Mouse (Mus musculus) ES-Bruce4 (cell line): ENCODE measurements around the gene Nxph4. TPM values are rescaled to one million over a fixed set of nuclear protein-coding genes. Genes with fewer than 3 reads are reported as not detected.

ENCODE experiments used
- H3K27ac ChIP-seq: 2 replicates; pipeline ENCODE4 v1.5.1; 2012; ENCODE audit warnings: low read length, inconsistent platforms; ENCODE audit not compliant: insufficient read depth
- H3K27me3 ChIP-seq: 2 replicates; pipeline ENCODE4 v1.6.1; 2012; ENCODE audit warnings: mild to moderate bottlenecking, low read length, inconsistent platforms; ENCODE audit not compliant: control insufficient read depth, poor library complexity, insufficient read depth, severe bottlenecking
- H3K36me3 ChIP-seq: 2 replicates; pipeline ENCODE4 v1.6.1; 2012; ENCODE audit warnings: inconsistent platforms, mild to moderate bottlenecking, low read length, moderate library complexity; ENCODE audit not compliant: control insufficient read depth, poor library complexity, insufficient read depth, severe bottlenecking
- H3K4me1 ChIP-seq: one replicate; pipeline ENCODE4 v1.8.1; 2011; ENCODE audit warnings: low read length; ENCODE audit not compliant: control insufficient read depth, insufficient read depth
- H3K4me3 ChIP-seq: 2 replicates; pipeline ENCODE4 v1.5.1; 2011; ENCODE audit warnings: low read depth, mild to moderate bottlenecking, low read length
- H3K9ac ChIP-seq: 2 replicates; pipeline ENCODE4 v1.6.1; 2012; ENCODE audit warnings: low read depth, mild to moderate bottlenecking, inconsistent platforms; ENCODE audit not compliant: poor library complexity, severe bottlenecking
- H3K9me3 ChIP-seq: replicated peaks from 2 replicates; pipeline ENCODE4 v1.6.1; 2012; ENCODE audit warnings: mild to moderate bottlenecking, low read length, inconsistent platforms; ENCODE audit not compliant: control insufficient read depth, poor library complexity, insufficient read depth, severe bottlenecking
- CTCF ChIP-seq: IDR thresholded peaks from one replicate; pipeline ENCODE4 v1.8.1; 2011; ENCODE audit warnings: low read depth, low read length
- EP300 ChIP-seq: IDR thresholded peaks from 2 replicates; pipeline ENCODE4 v1.6.1; 2011; ENCODE audit warnings: low read depth, low read length; ENCODE audit not compliant: insufficient read depth
- POLR2A ChIP-seq: IDR thresholded peaks from one replicate; pipeline ENCODE4 v1.8.1; 2011; ENCODE audit warnings: low read length; ENCODE audit not compliant: insufficient read depth
- polyA plus RNA-seq: library from polyadenylated mRNA; stranded (reverse); fragments of >200 nt; gene quantifications from 2 replicates; pipeline ENCODE4 v1.2.4, GENCODE M21; 2011; ENCODE audit warnings: low read depth; ENCODE audit not compliant: missing spikeins, insufficient read depth, insufficient read length

The Nxph4 gene
- polyA plus RNA-seq, 1 experiment, result not detected

DNA sequence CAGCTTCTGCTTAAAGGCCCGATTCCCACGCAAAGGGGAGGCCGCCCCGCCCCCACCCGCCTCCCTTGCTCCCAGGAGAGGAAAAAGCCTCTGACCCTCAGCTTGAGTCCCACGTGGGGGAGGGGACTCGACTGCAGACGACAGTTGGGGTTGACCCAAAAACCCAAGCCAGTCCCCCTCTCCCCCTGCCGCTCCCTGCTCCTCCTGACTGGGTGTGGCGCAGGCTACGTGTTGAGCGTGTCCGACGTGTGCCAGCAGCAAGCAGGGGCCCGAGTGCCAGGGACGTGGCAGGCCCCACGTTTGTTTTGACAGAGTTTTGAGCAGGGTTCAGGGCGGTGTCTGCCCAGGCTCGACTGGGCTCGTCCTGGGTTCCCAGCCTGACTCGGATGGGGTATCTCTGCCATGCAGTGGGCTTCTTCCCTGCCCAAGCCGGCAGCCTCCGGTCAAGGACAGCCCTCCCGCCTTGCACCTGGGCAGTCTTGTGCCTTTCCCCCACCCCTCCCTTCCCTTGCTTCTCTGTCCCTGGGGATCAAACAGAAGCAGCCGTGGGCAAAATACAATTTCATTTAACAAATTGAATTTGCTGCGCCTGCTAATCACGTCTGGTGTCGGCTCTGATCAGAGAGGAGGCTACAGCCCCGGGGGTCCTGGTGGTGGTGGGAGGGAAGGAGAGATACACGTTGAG is 17.6 kb downstream of the Nxph4 start:
- H3K36me3 ChIP-seq, result peaks cover 9% of the 10 kb centered on the region
- no peaks in the 10 kb centered on the region for H3K27me3 ChIP-seq
- peak; percentile 78 for TF ChIP-seq EP300
- no peak for TF ChIP-seq POLR2A
- TF ChIP-seq CTCF, result no peak
- peak overlapping the region; percentile 31; the same call in 1 of the 2 replicates for H3K4me3 ChIP-seq
- no peaks in the 10 kb centered on the region for H3K9me3 ChIP-seq
- no peak overlapping the region for H3K27ac ChIP-seq
- H3K9ac ChIP-seq, result no peak overlapping the region
- peaks cover 7% of the 10 kb centered on the region for H3K4me1 ChIP-seq

DNA sequence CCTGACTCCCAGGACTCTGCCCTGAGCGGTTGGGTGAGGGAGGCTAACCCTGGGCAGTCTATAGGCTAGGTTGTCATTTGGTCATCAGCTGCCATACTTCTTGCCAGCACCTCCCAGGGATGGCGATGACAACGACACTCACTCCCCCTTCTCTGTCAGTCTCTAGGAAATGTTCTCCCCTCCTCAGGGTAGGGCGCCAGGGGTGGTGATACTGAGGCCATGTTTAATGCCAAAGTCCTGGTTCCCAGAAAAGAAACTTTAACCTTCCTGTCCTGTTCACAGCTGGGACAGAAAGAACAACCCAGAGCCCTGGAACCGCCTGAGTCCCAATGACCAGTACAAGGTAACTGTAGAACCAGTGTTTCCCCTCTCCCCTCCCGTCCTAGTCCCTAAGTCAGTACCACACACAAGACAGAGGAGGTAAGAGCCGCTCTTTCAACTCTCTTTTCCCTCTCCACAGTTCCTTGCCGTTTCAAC is 18.3 kb downstream of the Nxph4 start:
- H3K27me3 ChIP-seq, result no peaks in the 10 kb centered on the region
- H3K9me3 ChIP-seq, result no peaks in the 10 kb centered on the region
- peaks cover 9% of the 10 kb centered on the region for H3K36me3 ChIP-seq
- H3K4me1 ChIP-seq, result peaks cover 7% of the 10 kb centered on the region
- H3K27ac ChIP-seq, result no peak overlapping the region
- H3K9ac ChIP-seq, result no peak overlapping the region
- TF ChIP-seq EP300 (no peak), POLR2A (no peak), CTCF (no peak)
- peak overlapping the region; percentile 2; the same call in 1 of the 2 replicates for H3K4me3 ChIP-seq

DNA sequence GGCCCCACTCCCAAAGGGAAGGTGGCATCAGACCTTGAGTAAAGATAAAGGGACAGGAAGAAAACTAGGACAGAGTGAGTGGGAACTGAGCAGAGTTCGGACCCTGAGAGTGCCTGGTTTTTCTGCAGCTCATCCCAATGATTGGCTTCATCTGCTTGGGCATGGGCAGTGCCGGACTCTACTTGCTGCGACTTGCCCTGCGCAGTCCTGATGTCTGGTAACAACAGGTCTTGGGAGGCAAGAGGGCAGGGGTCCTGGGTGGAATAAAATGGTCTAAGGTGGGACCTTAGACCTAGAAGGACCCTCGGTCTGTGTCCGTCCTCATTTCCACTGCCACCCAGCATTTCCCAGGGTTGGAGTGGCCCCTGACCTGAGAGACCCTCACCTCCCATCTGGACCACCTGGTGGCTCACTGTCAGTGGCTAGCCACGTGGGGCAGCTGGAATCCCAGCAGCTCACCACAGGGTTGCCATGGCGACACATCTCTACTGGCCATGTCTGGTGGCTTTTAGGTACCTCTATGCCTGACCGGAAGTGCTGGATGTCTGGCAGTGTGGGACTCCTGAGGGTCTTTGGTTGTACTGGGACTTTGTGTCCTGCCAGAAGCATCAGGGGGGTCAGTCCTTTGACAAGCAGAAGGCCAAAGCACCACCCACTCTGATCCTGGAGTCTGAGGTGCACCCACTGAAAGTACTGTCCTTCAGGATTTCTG is 18.9 kb downstream of the Nxph4 start:
- Histone ChIP-seq H3K36me3 (peaks cover 9% of the 10 kb centered on the region), H3K4me3 (peak overlapping the region; percentile 68), H3K4me1 (peaks cover 8% of the 10 kb centered on the region), H3K27me3 (no peaks in the 10 kb centered on the region), H3K27ac (no peak overlapping the region), H3K9me3 (no peaks in the 10 kb centered on the region), H3K9ac (no peak overlapping the region)
- TF ChIP-seq CTCF (no peak), POLR2A (no peak), EP300 (no peak)

DNA sequence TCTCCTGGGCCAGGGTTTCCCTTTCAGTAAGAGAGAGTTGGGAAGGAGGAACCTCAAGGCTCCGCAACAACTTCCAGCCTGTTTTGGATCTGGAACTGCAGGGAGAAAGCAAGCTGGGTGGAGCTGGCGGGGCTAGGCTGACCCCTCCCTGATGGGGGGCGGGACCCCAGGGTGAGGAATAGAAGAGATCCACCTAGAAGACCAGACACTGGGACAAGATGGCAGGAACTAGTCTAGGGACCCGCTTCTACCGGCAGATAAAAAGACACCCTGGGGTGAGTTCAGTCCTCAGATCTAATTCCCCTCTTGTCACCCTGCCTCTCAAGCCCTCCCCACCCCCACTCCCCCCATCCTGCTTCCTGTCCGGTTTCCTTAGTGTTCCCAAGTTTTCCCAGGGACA is 19.6 kb downstream of the Nxph4 start, which contains the start of gene Ndufa4l2:
TSS of gene Ndufa4l2 (plus strand) at position 204 of the 400 bp plus-strand sequence.
- Histone ChIP-seq H3K9me3 (no peaks in the 10 kb centered on the region), H3K4me3 (peak within 1 kb of the TSS; percentile 68), H3K4me1 (peaks cover 10% of the 10 kb centered on the region), H3K27ac (no peak within 1 kb of the TSS), H3K27me3 (no peaks in the 10 kb centered on the region), H3K9ac (no peak within 1 kb of the TSS), H3K36me3 (peaks cover 9% of the 10 kb centered on the region)
- no peak for TF ChIP-seq EP300

DNA sequence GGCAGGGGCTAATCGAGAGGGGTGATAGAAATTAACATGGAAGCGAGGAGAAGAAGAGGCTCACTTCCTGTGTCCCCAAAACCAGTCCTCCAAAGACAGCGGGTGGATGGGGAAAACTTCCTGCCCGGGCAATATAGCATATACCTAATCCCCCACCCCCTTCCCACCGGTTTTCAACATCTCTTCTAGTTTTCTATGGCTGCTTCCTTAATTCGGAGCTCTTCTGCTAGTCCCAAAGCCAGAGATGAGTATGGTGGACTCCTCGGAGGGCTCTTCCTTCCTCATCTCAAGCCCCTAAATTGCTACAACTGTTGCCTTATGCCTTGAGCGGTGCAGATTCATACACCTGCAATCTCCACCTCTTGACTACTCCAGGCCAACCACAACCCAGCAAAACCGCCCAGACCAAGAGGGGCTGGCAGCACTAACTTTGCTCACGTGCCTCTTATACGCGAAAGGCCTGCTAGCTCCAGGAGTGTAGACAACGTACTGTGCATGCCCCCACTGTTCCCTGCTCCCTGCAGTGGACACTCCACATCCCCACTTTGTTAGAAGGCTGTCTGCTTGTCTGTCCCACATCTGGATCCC is 20.2 kb downstream of the Nxph4 start:
- Histone ChIP-seq H3K27ac (no peak overlapping the region), H3K9ac (no peak overlapping the region), H3K36me3 (peaks cover 4% of the 10 kb centered on the region), H3K4me3 (peak overlapping the region; percentile 7; the same call in 1 of the 2 replicates), H3K4me1 (peaks cover 10% of the 10 kb centered on the region), H3K27me3 (no peaks in the 10 kb centered on the region), H3K9me3 (no peaks in the 10 kb centered on the region)
- TF ChIP-seq CTCF (no peak), EP300 (no peak), POLR2A (no peak)
